ENCODE assay signal across 8 mouse cellular contexts in the genomic region with DNA sequence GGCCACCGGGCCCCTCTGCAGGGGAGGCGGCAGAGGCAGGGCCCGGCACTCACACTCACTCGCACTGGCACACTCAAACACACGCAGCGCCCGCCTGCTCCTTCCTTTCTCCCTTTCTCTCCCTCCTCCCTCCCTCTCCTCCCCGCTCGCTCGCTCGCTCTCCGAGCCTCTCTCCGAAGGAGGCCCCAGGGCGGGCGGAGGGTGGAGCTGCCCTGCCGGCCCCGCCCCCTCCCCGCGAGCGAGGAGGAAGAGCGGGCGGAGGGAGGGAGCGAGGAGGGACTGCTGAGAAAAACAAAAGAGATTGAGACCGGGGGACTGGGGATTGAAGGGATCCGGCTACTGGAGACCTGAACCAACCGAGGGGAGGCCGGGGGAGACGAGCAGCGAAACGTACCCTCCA. TPM values are rescaled to one million over a fixed set of nuclear protein-coding genes. Genes with fewer than 3 reads are reported as not detected.
A peak's percentile ranks its signal among the peaks of the same experiment; 100 is the strongest.
DNase-seq lines count a peak whose midpoint lies in the region; ATAC-seq and TF ChIP-seq lines count a peak whose summit lies in the region.

No protein-coding gene starts in this region.

- H3K27ac ChIP-seq in embryonic facial prominence, embryonic 11.5 days (replicated peaks; ENCODE audit: low read depth, low read length), result peak overlapping the region; percentile 85
- H3K27ac ChIP-seq in kidney, adult 2 months (ENCODE audit: insufficient read depth, low read depth, low read length), result peak overlapping the region; percentile 87
- H3K27ac ChIP-seq in liver, adult 2 months (replicated peaks; ENCODE audit: insufficient read depth, low read depth, low read length), result peak overlapping the region; percentile 68

- H3K4me2 ChIP-seq in embryonic facial prominence, embryonic 11.5 days (ENCODE audit: low read depth, low read length), result peak overlapping the region; percentile 96
- H3K4me2 ChIP-seq in myocyte (ENCODE audit: low read depth), result peak overlapping the region; percentile 86

- H3K4me1 ChIP-seq in embryonic facial prominence, embryonic 11.5 days (ENCODE audit: control insufficient read depth, insufficient read depth, low read length), result peaks cover 12% of the 10 kb centered on the region
- H3K4me1 ChIP-seq in kidney, adult 2 months (ENCODE audit: control insufficient read depth, insufficient read depth, low read length), result peaks cover 48% of the 10 kb centered on the region
- H3K4me1 ChIP-seq in liver, adult 2 months (ENCODE audit: control insufficient read depth, insufficient read depth, low read length), result peaks cover 22% of the 10 kb centered on the region

- WGBS in embryonic facial prominence, embryonic 11.5 days, result under 1% methylated on average over 14 of the region's 30 CpGs
- WGBS in kidney, adult 2 months, result 2% methylated on average over 26 of the region's 30 CpGs
- 2% methylated on average over 26 of the region's 30 CpGs for WGBS in liver, adult 2 months

- peak; percentile 54 for ATAC-seq in embryonic facial prominence, embryonic 11.5 days (replicated peaks; ENCODE audit: insufficient number of reproducible peaks, low FRiP score, low TSS enrichment, low read depth)

- peak overlapping the region; percentile 98 for H3K9ac ChIP-seq in embryonic facial prominence, embryonic 11.5 days (replicated peaks; ENCODE audit: low read length)
- peak overlapping the region; percentile 78 for H3K9ac ChIP-seq in liver, adult 2 months (ENCODE audit: low read depth, low read length)

- H3K9me3 ChIP-seq in embryonic facial prominence, embryonic 11.5 days (replicated peaks; ENCODE audit: control insufficient read depth, low read length), result no peaks in the 10 kb centered on the region

- H3K36me3 ChIP-seq in embryonic facial prominence, embryonic 11.5 days (replicated peaks; ENCODE audit: control insufficient read depth, insufficient read depth, low read depth, low read length), result peaks cover 18% of the 10 kb centered on the region
- H3K36me3 ChIP-seq in kidney, adult 2 months (ENCODE audit: control insufficient read depth, insufficient read depth, low read length), result peaks cover 4% of the 10 kb centered on the region; the same call in 1 of the 2 replicates
- peaks cover 9% of the 10 kb centered on the region for H3K36me3 ChIP-seq in liver, adult 2 months (ENCODE audit: control insufficient read depth, insufficient read depth, low read length)
- H3K36me3 ChIP-seq in myocyte (ENCODE audit: control insufficient read depth, insufficient read depth), result peaks cover 15% of the 10 kb centered on the region
- H3K36me3 ChIP-seq in splenic B cell, adult 2 months (ENCODE audit: control insufficient read depth, insufficient read depth, low read length, poor library complexity, severe bottlenecking), result peaks cover 9% of the 10 kb centered on the region

- H3K27me3 ChIP-seq in embryonic facial prominence, embryonic 11.5 days (ENCODE audit: control insufficient read depth, insufficient read depth, low read length), result no peaks in the 10 kb centered on the region
- H3K27me3 ChIP-seq in kidney, adult 2 months (replicated peaks; ENCODE audit: control insufficient read depth, insufficient read depth, low read length), result no peaks in the 10 kb centered on the region
- no peaks in the 10 kb centered on the region for H3K27me3 ChIP-seq in liver, adult 2 months (ENCODE audit: control insufficient read depth, insufficient read depth, low read length)
- no peaks in the 10 kb centered on the region for H3K27me3 ChIP-seq in myocyte (ENCODE audit: control insufficient read depth, insufficient read depth, insufficient read length)
- H3K27me3 ChIP-seq in splenic B cell, adult 2 months (ENCODE audit: control insufficient read depth, insufficient read depth, low read length, poor library complexity, severe bottlenecking), result no peaks in the 10 kb centered on the region

- TF ChIP-seq POLR2A in kidney, adult 2 months (IDR thresholded peaks at IDR 0.05; ENCODE audit: low read depth, low read length), result no peak
- peak; percentile 52; the same call in 1 of the 2 replicates for TF ChIP-seq POLR2A in liver, adult 2 months (IDR thresholded peaks at IDR 0.05; ENCODE audit: extremely low read depth, insufficient read depth, low read length)
- TF ChIP-seq POLR2A in myocyte (IDR thresholded peaks at IDR 0.05; ENCODE audit: insufficient read length, low read depth), result peak; percentile 93

- H3ac ChIP-seq in myocyte (ENCODE audit: control insufficient read depth, insufficient read length), result peak overlapping the region; percentile 4

- H3K4me3 ChIP-seq in embryonic facial prominence, embryonic 11.5 days (ENCODE audit: low read depth, low read length), result peak overlapping the region; percentile 85
- peak overlapping the region; percentile 67 for H3K4me3 ChIP-seq in kidney, adult 2 months (ENCODE audit: insufficient read depth, low read depth, low read length)
- H3K4me3 ChIP-seq in liver, adult 2 months (ENCODE audit: insufficient read depth, low read depth, low read length), result peak overlapping the region; percentile 69
- H3K4me3 ChIP-seq in myocyte, result peak overlapping the region; percentile 42

- no peak for TF ChIP-seq CTCF in kidney, adult 2 months (conservative IDR thresholded peaks at IDR 0.05; ENCODE audit: insufficient read depth, insufficient read length, low read depth, low read length)
- no peak for TF ChIP-seq CTCF in liver, adult 2 months (IDR thresholded peaks at IDR 0.05; ENCODE audit: low read depth, low read length)

- DNase-seq in 3T3-L1 (ENCODE audit: low read depth, low spot score), result peak; percentile 86
- peak; percentile 93 for DNase-seq in adrenal gland, postnatal 25 days
- peak; percentile 97 for DNase-seq in embryonic facial prominence, embryonic 11.5 days (ENCODE audit: low spot score)
- peak; percentile 90 to 93 for DNase-seq in heart, adult 18-20 months
- peak; percentile 91 for DNase-seq in kidney, adult 2 months
- DNase-seq in liver, adult 2 months (ENCODE audit: extremely low read depth, low read depth, low spot score), result peak; percentile 61
- DNase-seq in splenic B cell, adult 2 months (ENCODE audit: low read depth, low spot score), result peak; percentile 83

- H3K79me2 ChIP-seq in liver, adult 2 months (ENCODE audit: control insufficient read depth, insufficient read depth, low read length), result peaks cover 20% of the 10 kb centered on the region; the same call in 1 of the 2 replicates
- peaks cover 79% of the 10 kb centered on the region for H3K79me2 ChIP-seq in myocyte (ENCODE audit: control insufficient read depth, insufficient read depth)

TF ChIP-seq in myocyte, 11 proteins besides CTCF, POLR2A, EP300 and RAD21:
- no peak for TF ChIP-seq TCF12 (IDR thresholded peaks at IDR 0.05; ENCODE audit: insufficient read depth, poor library complexity, severe bottlenecking)
- TF ChIP-seq POLR2AphosphoS2 (IDR thresholded peaks at IDR 0.05; ENCODE audit: insufficient read length, low read depth), result peak; percentile 83
- peak; percentile 42 for TF ChIP-seq REST (IDR thresholded peaks at IDR 0.05; ENCODE audit: insufficient read depth, insufficient read length)

RNA-seq across cellular contexts. Expression of a gene that starts 5.2 kb away (rescaled TPM):
- total RNA-seq in adrenal gland, postnatal 25 days (2021), result 25.7 and 32.7 TPM in 2 replicates
- polyA plus RNA-seq in embryonic facial prominence, embryonic 11.5 days (2014; fragmentation: Nextera tagmentation; extraction: Ambion mirVana), result 46.7 and 57.0 TPM in 2 replicates
- total RNA-seq in heart, adult 18-20 months (2021), result 10 to 100 TPM; 14.2 to 14.9 TPM
- 10.7 and 10.8 TPM in 2 replicates for polyA plus RNA-seq in kidney, adult 2 months (2012; rRNA removed)
- 1.1 and 2.1 TPM in 2 replicates for total RNA-seq in liver, adult 2 months (2014; rRNA removed)
- polyA plus RNA-seq in liver, adult 2 months (2012; rRNA removed), result 5.0 and 11.7 TPM in 2 replicates
- 19.7 TPM for polyA plus RNA-seq in myocyte (2012; fragmentation: generic; extraction: Trizol)

RNA-seq across cellular contexts. Expression of a gene that starts 5.5 kb away (rescaled TPM):
- total RNA-seq in adrenal gland, postnatal 25 days (2021), result 76.2 and 94.9 TPM in 2 replicates
- polyA plus RNA-seq in embryonic facial prominence, embryonic 11.5 days (2014; fragmentation: Nextera tagmentation; extraction: Ambion mirVana), result 80.7 and 84.4 TPM in 2 replicates
- 10 to 100 TPM; 35.2 to 37.3 TPM for total RNA-seq in heart, adult 18-20 months (2021)
- polyA plus RNA-seq in kidney, adult 2 months (2012; rRNA removed), result 107 and 111 TPM in 2 replicates
- total RNA-seq in liver, adult 2 months (2014; rRNA removed), result 14.9 and 18.1 TPM in 2 replicates
- 27.9 and 42.1 TPM in 2 replicates for polyA plus RNA-seq in liver, adult 2 months (2012; rRNA removed)
- 68.7 TPM for polyA plus RNA-seq in myocyte (2012; fragmentation: generic; extraction: Trizol)

RNA-seq across cellular contexts. Expression of a gene that starts 36.2 kb away (rescaled TPM):
- 19.9 and 26.3 TPM in 2 replicates for total RNA-seq in adrenal gland, postnatal 25 days (2021)
- 1.9 and 2.4 TPM in 2 replicates for polyA plus RNA-seq in embryonic facial prominence, embryonic 11.5 days (2014; fragmentation: Nextera tagmentation; extraction: Ambion mirVana)
- 1 to 10 TPM; 5.0 to 5.1 TPM for total RNA-seq in heart, adult 18-20 months (2021)
- 4.8 and 5.5 TPM in 2 replicates for polyA plus RNA-seq in kidney, adult 2 months (2012; rRNA removed)
- total RNA-seq in liver, adult 2 months (2014; rRNA removed), result 2.3 and 2.9 TPM in 2 replicates
- polyA plus RNA-seq in liver, adult 2 months (2012; rRNA removed), result 3.2 TPM in 2 replicates
- 12.0 TPM for polyA plus RNA-seq in myocyte (2012; fragmentation: generic; extraction: Trizol)

RNA-seq across cellular contexts. Expression of a gene that starts 36.2 kb away (rescaled TPM):
- total RNA-seq in adrenal gland, postnatal 25 days (2021), result 43.4 and 54.5 TPM in 2 replicates
- 114 and 132 TPM in 2 replicates for polyA plus RNA-seq in embryonic facial prominence, embryonic 11.5 days (2014; fragmentation: Nextera tagmentation; extraction: Ambion mirVana)
- total RNA-seq in heart, adult 18-20 months (2021), result 10 to 100 TPM; 17.9 to 19.1 TPM
- 8.4 and 10.0 TPM in 2 replicates for polyA plus RNA-seq in kidney, adult 2 months (2012; rRNA removed)
- total RNA-seq in liver, adult 2 months (2014; rRNA removed), result 3.4 and 3.8 TPM in 2 replicates
- 5.6 and 7.3 TPM in 2 replicates for polyA plus RNA-seq in liver, adult 2 months (2012; rRNA removed)
- 30.9 TPM for polyA plus RNA-seq in myocyte (2012; fragmentation: generic; extraction: Trizol)

RNA-seq across cellular contexts. Expression of a gene that starts 41.2 kb away (rescaled TPM):
- total RNA-seq in adrenal gland, postnatal 25 days (2021), result 16.9 and 19.7 TPM in 2 replicates
- 13.9 and 15.9 TPM in 2 replicates for polyA plus RNA-seq in embryonic facial prominence, embryonic 11.5 days (2014; fragmentation: Nextera tagmentation; extraction: Ambion mirVana)
- total RNA-seq in heart, adult 18-20 months (2021), result 10 to 100 TPM; 16.2 to 17.2 TPM
- polyA plus RNA-seq in kidney, adult 2 months (2012; rRNA removed), result 11.4 and 12.2 TPM in 2 replicates
- total RNA-seq in liver, adult 2 months (2014; rRNA removed), result 3.8 and 4.2 TPM in 2 replicates
- 4.9 and 5.2 TPM in 2 replicates for polyA plus RNA-seq in liver, adult 2 months (2012; rRNA removed)
- polyA plus RNA-seq in myocyte (2012; fragmentation: generic; extraction: Trizol), result 9.7 TPM

Comparison
In these comparisons a context has a peak if more than half of its experiments do, and no peak if none do; other contexts are left out.
1. Peak in every context shown above with its lines: DNase-seq, ATAC-seq, H3K4me3 ChIP-seq and H3K27ac ChIP-seq.